Mouse (Mus musculus) neural tube, embryonic 12.5 days (tissue): ENCODE measurements around the gene Muc13. TPM values are rescaled to one million over a fixed set of nuclear protein-coding genes. Genes with fewer than 3 reads are reported as not detected.

Experiments
- ATAC-seq: fragments of 200-750 bp; cut with Nextera tagmentation; 2 replicates; pipeline ENCODE4 v1.8.0; 2017; ENCODE audit warnings: low read depth, mild to moderate bottlenecking, moderate TSS enrichment, moderate library complexity; ENCODE audit not compliant: low FRiP score
- H3K27ac ChIP-seq: fragments of 300-500 bp; sonication (generic); 2 replicates; pipeline ENCODE4 v1.5.1; 2016
- H3K27me3 ChIP-seq: fragments of 300-500 bp; sonication (generic); replicated peaks from 2 replicates; pipeline ENCODE4 v1.6.1; 2016; ENCODE audit warnings: mild to moderate bottlenecking
- H3K36me3 ChIP-seq: fragments of 300-500 bp; sonication (generic); 2 replicates; pipeline ENCODE4 v1.6.1; 2016; ENCODE audit warnings: mild to moderate bottlenecking
- H3K4me1 ChIP-seq: fragments of 300-500 bp; sonication (generic); 2 replicates; pipeline ENCODE4 v1.6.1; 2016
- H3K4me2 ChIP-seq: fragments of 300-500 bp; sonication (generic); replicated peaks from 2 replicates; pipeline ENCODE4 v1.6.1; 2016; ENCODE audit warnings: mild to moderate bottlenecking
- H3K4me3 ChIP-seq: fragments of 300-500 bp; sonication (generic); 2 replicates; pipeline ENCODE4 v1.5.1; 2016
- H3K9ac ChIP-seq: fragments of 300-500 bp; sonication (generic); 2 replicates; pipeline ENCODE4 v1.6.1; 2016; ENCODE audit warnings: mild to moderate bottlenecking
- H3K9me3 ChIP-seq: fragments of 300-500 bp; sonication (generic); 2 replicates; pipeline ENCODE4 v1.6.1; 2016; ENCODE audit warnings: mild to moderate bottlenecking
- WGBS: fragments of 180-500 bp; shearing (Covaris S2); methylation state at CpG from one replicate; pipeline ENCODE4 v1.1.7; 2016; 5-methylcytosine and 5-hydroxymethylcytosine counted together
- polyA plus RNA-seq: library from polyadenylated mRNA; unstranded; fragments of >200 nt; fragmentation: Nextera tagmentation; extraction: Ambion mirVana; gene quantifications from 2 replicates; pipeline ENCODE4 v1.2.1, GENCODE M21; 2016

Muc13 gene
- polyA plus RNA-seq, 1 experiment from 2014 or later: 0.16 TPM

DNA sequence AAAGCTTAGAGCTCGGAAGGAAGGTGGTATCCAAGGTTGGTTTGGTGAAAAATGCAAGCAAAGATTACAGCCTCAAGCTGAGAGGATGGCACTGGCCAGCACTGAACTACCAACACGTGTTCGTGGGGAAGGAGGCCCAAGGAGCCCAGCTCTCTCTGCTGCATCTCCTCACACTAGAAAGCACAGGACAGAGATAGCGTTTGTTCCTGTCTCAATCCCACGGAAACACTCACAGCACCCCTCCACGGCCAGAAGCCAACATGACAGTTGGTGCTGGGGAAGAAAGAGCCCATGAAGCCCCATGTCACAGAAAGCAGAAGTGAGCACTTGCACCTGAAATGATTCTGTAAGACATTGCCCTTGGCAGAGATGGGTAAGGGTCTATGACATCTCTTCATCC lies 37.4 kb upstream of the Muc13 start:
- H3K9ac ChIP-seq: no peak overlapping the region
- 69% methylated on average over 6 of the region's 6 CpGs for WGBS
- H3K27ac ChIP-seq: no peak overlapping the region
- H3K4me3 ChIP-seq: no peak overlapping the region
- no peaks in the 10 kb centered on the region for H3K4me1 ChIP-seq
- ATAC-seq: no peak
- no peaks in the 10 kb centered on the region for H3K9me3 ChIP-seq
- no peak overlapping the region for H3K4me2 ChIP-seq
- peaks cover 31% of the 10 kb centered on the region for H3K36me3 ChIP-seq
- no peaks in the 10 kb centered on the region for H3K27me3 ChIP-seq

DNA sequence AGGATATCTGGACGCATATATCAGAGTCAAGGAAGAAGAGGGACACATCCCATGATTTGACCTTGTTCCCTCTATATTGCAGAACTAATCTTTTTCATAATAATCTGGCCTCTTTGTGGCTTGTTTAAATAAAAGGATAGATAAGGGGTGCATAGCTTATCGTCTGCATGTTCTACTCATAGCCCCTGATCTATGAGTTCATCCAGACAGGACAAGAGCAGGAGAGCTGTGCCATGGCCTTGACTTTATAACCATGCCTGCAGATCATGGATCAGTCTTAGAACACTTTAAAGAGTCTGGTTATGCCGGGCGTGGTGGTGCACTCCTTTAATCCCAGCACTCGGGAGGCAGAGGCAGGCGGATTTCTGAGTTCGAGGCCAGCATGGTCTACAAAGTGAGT lies 34.6 kb upstream of the Muc13 start:
- no peak overlapping the region for H3K9ac ChIP-seq
- H3K4me2 ChIP-seq: no peak overlapping the region
- no peaks in the 10 kb centered on the region for H3K9me3 ChIP-seq
- no peak overlapping the region for H3K27ac ChIP-seq
- no peak overlapping the region for H3K4me3 ChIP-seq
- H3K4me1 ChIP-seq: peaks cover 3% of the 10 kb centered on the region; the same call in 1 of the 2 replicates
- ATAC-seq: no peak
- H3K27me3 ChIP-seq: no peaks in the 10 kb centered on the region
- peaks cover 24% of the 10 kb centered on the region for H3K36me3 ChIP-seq
- 92% methylated on average over 7 of the region's 7 CpGs for whole genome bisulfite sequencing

GRCm38 (mm10) chr16:33760542-33760941 lies 33.3 kb upstream of the Muc13 start:
- Histone ChIP-seq H3K4me3 (no peak overlapping the region), H3K9ac (no peak overlapping the region), H3K27ac (no peak overlapping the region), H3K27me3 (no peaks in the 10 kb centered on the region), H3K4me1 (peaks cover 10% of the 10 kb centered on the region; the same call in 1 of the 2 replicates), H3K36me3 (peaks cover 14% of the 10 kb centered on the region; the same call in 1 of the 2 replicates), H3K9me3 (no peaks in the 10 kb centered on the region), H3K4me2 (no peak overlapping the region)
- no peak for ATAC-seq
- WGBS: 54% methylated on average over 5 of the region's 5 CpGs

GRCm38 (mm10) chr16:33760996-33761395 lies 32.8 kb upstream of the Muc13 start:
- ATAC-seq: no peak
- Histone ChIP-seq H3K9ac (no peak overlapping the region), H3K27ac (no peak overlapping the region)

GRCm38 (mm10) chr16:33764501-33765193 lies 29.2 kb upstream of the Muc13 start:
- ATAC-seq: 0 out of 2 replicates have a peak, but pooled peaks have one; percentile 37
- no peak overlapping the region for H3K4me3 ChIP-seq
- H3K9ac ChIP-seq: no peak overlapping the region
- 35% methylated on average over 12 of the region's 12 CpGs for WGBS
- no peaks in the 10 kb centered on the region for H3K27me3 ChIP-seq
- H3K36me3 ChIP-seq: peaks cover 12% of the 10 kb centered on the region
- H3K4me2 ChIP-seq: no peak overlapping the region
- peaks cover 10% of the 10 kb centered on the region; the same call in 1 of the 2 replicates for H3K4me1 ChIP-seq
- H3K9me3 ChIP-seq: no peaks in the 10 kb centered on the region
- no peak overlapping the region for H3K27ac ChIP-seq

More at GRCm38 (mm10) chr16:33760996-33761395, 32.8 kb upstream of the Muc13 start:
- WGBS: 66% methylated on average over 11 of the region's 11 CpGs
- no peaks in the 10 kb centered on the region for H3K9me3 ChIP-seq
- peaks cover 14% of the 10 kb centered on the region; the same call in 1 of the 2 replicates for H3K36me3 ChIP-seq
- no peak overlapping the region for H3K4me2 ChIP-seq
- H3K4me1 ChIP-seq: peaks cover 10% of the 10 kb centered on the region; the same call in 1 of the 2 replicates
- H3K27me3 ChIP-seq: no peaks in the 10 kb centered on the region
- no peak overlapping the region for H3K4me3 ChIP-seq

- 97% methylated on average over 2 of the region's 2 CpGs for WGBS
- no peaks in the 10 kb centered on the region for H3K27me3 ChIP-seq
- no peak overlapping the region for H3K27ac ChIP-seq
- peaks cover 10% of the 10 kb centered on the region; the same call in 1 of the 2 replicates for H3K4me1 ChIP-seq
- no peak for ATAC-seq
- no peak overlapping the region for H3K4me2 ChIP-seq
- H3K4me3 ChIP-seq: no peak overlapping the region
- no peaks in the 10 kb centered on the region for H3K9me3 ChIP-seq
- H3K9ac ChIP-seq: no peak overlapping the region
- peaks cover 12% of the 10 kb centered on the region for H3K36me3 ChIP-seq
These were observed 28.4 kb upstream of the Muc13 start for GRCm38 (mm10) chr16:33765477-33765876.

GRCm38 (mm10) chr16:33766309-33766708 lies 27.5 kb upstream of the Muc13 start:
- no peak overlapping the region for H3K4me2 ChIP-seq
- H3K27ac ChIP-seq: no peak overlapping the region
- no peaks in the 10 kb centered on the region for H3K27me3 ChIP-seq
- peaks cover 10% of the 10 kb centered on the region; the same call in 1 of the 2 replicates for H3K4me1 ChIP-seq
- no peak overlapping the region for H3K4me3 ChIP-seq
- H3K9me3 ChIP-seq: no peaks in the 10 kb centered on the region
- peaks cover 12% of the 10 kb centered on the region for H3K36me3 ChIP-seq
- no peak for ATAC-seq
- no peak overlapping the region for H3K9ac ChIP-seq
- WGBS: 84% methylated on average over 12 of the region's 12 CpGs

DNA sequence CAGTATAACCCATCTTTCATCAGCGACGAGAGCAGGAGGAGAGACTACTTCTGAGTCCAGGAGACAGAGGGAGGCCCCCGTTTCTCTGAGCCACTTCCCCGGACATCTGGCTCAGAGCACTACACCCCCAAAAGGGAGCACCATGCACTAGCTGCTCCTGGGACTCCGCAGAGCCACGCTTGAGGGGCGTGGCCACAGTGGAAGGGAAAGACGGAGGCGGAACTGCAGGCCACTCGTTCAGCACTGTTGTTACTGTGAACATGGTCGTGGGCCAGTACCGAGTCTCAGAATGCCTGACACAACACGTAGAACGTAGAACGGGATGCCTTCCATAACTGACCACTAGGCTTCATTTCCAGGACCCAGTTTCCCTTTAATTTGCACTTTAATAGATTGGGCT lies 27.1 kb upstream of the Muc13 start:
- Histone ChIP-seq H3K27ac (no peak overlapping the region), H3K4me2 (no peak overlapping the region), H3K4me3 (no peak overlapping the region), H3K36me3 (peaks cover 8% of the 10 kb centered on the region), H3K4me1 (peaks cover 10% of the 10 kb centered on the region; the same call in 1 of the 2 replicates), H3K9ac (no peak overlapping the region), H3K27me3 (no peaks in the 10 kb centered on the region), H3K9me3 (no peaks in the 10 kb centered on the region)
- WGBS: 70% methylated on average over 15 of the region's 15 CpGs
- no peak for ATAC-seq

DNA sequence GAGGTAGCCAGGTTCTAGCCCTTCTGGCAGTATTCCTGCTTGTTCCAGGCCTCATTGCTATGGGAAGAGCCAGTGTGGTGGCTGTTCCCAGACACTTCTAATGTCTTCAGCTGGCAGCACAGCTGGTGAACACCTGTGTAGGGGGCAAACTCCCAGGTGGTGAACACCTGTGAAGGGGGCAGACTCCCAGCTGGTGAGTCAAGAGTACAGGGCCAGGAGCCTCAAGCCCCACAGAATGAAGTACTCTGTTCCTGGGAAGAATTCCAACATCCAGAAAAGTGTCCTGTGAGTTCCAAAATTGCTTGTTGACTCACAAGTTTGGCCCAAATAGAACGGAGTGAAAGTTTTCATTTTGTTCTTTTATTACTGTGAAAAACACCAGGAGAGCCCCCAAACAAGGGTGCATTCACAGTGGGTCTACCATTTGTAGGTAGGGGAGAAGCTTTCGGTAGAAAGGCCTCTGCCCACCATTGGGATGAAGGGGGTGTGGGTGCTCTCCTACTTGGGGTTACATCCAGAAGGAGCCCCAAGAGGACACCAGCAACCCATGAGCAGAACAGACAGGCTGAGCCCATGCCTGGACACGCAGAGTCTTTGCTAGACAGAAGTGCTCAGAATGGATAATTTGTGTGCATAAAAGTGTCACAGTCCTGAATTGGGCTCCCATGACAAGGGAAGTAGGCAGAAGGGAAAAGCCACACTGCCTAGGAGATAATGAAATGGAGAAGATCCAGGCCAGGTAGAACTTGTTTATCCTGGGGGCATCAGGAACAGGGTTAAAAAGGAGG lies 25.2 kb upstream of the Muc13 start:
- ATAC-seq: no peak
- 95% methylated on average over 3 of the region's 3 CpGs for WGBS
- H3K4me2 ChIP-seq: no peak overlapping the region

DNA sequence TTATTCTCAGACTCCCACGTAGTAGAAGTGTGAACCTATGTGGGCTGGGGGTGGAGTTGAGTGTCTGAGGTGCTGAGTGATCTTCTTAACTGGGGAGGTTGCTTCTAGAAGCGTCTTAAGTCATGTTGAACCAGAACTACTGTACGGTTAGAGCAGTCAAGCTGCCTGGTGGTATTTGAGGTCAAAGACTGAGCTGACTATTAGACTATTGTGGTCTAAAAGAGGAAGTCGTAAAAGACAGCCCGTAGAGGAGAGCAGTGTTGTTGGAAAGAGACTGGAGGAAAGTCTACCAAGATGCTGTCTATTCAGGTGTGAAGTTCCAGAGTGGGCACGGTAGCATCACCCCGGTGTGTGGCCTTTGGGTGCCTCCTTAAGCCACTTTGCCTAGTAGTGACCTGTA lies 24.0 kb upstream of the Muc13 start:
- Histone ChIP-seq H3K4me2 (no peak overlapping the region), H3K27ac (no peak overlapping the region), H3K4me3 (no peak overlapping the region), H3K4me1 (peaks cover 1% of the 10 kb centered on the region; the same call in 1 of the 2 replicates), H3K36me3 (peaks cover 8% of the 10 kb centered on the region), H3K9me3 (no peaks in the 10 kb centered on the region), H3K27me3 (no peaks in the 10 kb centered on the region), H3K9ac (no peak overlapping the region)
- 79% methylated on average over 7 of the region's 7 CpGs for WGBS
- no peak for ATAC-seq

More for the DNA sequence above, 25.2 kb upstream of the Muc13 start:
- Histone ChIP-seq H3K27ac (no peak overlapping the region), H3K27me3 (no peaks in the 10 kb centered on the region), H3K9ac (no peak overlapping the region), H3K9me3 (no peaks in the 10 kb centered on the region), H3K4me1 (peaks cover 10% of the 10 kb centered on the region; the same call in 1 of the 2 replicates), H3K4me3 (no peak overlapping the region), H3K36me3 (peaks cover 8% of the 10 kb centered on the region)

DNA sequence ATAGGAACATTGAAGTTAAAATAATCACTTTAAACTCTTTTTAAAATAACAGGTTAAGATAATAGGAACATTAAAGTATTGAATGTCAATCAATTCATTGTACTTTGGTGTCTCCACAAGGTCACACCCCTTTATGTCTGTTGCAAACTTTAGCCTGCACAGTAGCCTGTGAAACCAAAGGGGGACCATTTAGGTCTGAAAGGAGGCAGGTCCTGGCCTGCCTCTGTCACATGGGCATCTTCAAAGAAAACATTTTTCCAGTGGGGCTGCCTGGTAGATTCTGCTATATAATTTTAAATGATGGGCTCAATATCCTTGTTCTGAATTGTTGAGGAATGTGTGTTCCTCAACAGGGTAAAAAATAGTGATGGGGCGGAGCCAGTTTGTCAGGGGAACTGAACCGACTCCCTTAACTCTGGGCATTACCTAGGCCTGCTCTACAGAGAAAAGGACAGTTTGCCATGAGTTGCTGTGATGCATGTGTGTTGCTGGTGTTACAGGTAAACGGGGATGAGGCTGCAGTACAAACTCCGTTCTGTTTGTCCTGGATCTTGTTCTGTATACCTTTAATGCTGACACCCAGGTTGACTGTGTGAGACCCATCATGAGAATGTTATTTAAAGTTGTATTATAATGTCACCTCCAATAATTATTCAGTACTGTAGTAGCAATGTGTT lies 22.9 kb upstream of the Muc13 start:
- Histone ChIP-seq H3K27me3 (no peaks in the 10 kb centered on the region), H3K4me3 (no peak overlapping the region), H3K36me3 (peaks cover 8% of the 10 kb centered on the region), H3K27ac (no peak overlapping the region), H3K9me3 (no peaks in the 10 kb centered on the region), H3K9ac (no peak overlapping the region), H3K4me1 (no peaks in the 10 kb centered on the region), H3K4me2 (no peak overlapping the region)
- WGBS: 91% methylated on average over 4 of the region's 4 CpGs
- no peak for ATAC-seq

GRCm38 (mm10) chr16:33772809-33773208 lies 21.0 kb upstream of the Muc13 start:
- WGBS: 92% methylated on average over 5 of the region's 5 CpGs
- Histone ChIP-seq H3K9ac (no peak overlapping the region), H3K9me3 (no peaks in the 10 kb centered on the region), H3K36me3 (no peaks in the 10 kb centered on the region), H3K4me2 (no peak overlapping the region), H3K27ac (no peak overlapping the region), H3K27me3 (no peaks in the 10 kb centered on the region), H3K4me1 (no peaks in the 10 kb centered on the region), H3K4me3 (no peak overlapping the region)
- ATAC-seq: no peak
